Mouse (Mus musculus): ENCODE measurements around the gene Stard8. TPM values are rescaled to one million over a fixed set of nuclear protein-coding genes. Genes with fewer than 3 reads are reported as not detected.

Gene Stard8
- polyA plus RNA-seq, 1 experiment from 2014 or later: 7.9 TPM

GRCm38 (mm10) chrX:99010581-99010980 is 7.5 kb downstream of the Stard8 start:
- 79% methylated on average over 5 of the region's 5 CpGs for WGBS (ENCODE audit: insufficient replicate concordance)
- no peaks in the 10 kb centered on the region for H3K36me3 ChIP-seq (ENCODE audit: control insufficient read depth, insufficient read depth, low read length)
- H3K27ac ChIP-seq (ENCODE audit: low read depth, low read length): no peak overlapping the region
- no peak overlapping the region for H3K9ac ChIP-seq (ENCODE audit: low read depth, low read length)
- no peak overlapping the region for H3K4me3 ChIP-seq (ENCODE audit: low read depth, low read length)
- ATAC-seq (replicated peaks; ENCODE audit: insufficient number of reproducible peaks, low FRiP score, low TSS enrichment): no peak
- H3K9me3 ChIP-seq (replicated peaks; ENCODE audit: control insufficient read depth, low read length): no peaks in the 10 kb centered on the region
- H3K27me3 ChIP-seq (ENCODE audit: control insufficient read depth, insufficient read depth, low read length): no peaks in the 10 kb centered on the region; the same call in 1 of the 2 replicates
- H3K4me1 ChIP-seq (ENCODE audit: control insufficient read depth, insufficient read depth, low read length): no peaks in the 10 kb centered on the region
- H3K4me2 ChIP-seq: no peak overlapping the region

- H3K4me1 ChIP-seq (ENCODE audit: control insufficient read depth, insufficient read depth, low read length): no peaks in the 10 kb centered on the region
- no peaks in the 10 kb centered on the region for H3K9me3 ChIP-seq (replicated peaks; ENCODE audit: control insufficient read depth, low read length)
- 39% methylated on average over 3 of the region's 3 CpGs for WGBS (ENCODE audit: insufficient replicate concordance)
- H3K27ac ChIP-seq (ENCODE audit: low read depth, low read length): no peak overlapping the region
- H3K4me2 ChIP-seq: no peak overlapping the region
- ATAC-seq (replicated peaks; ENCODE audit: insufficient number of reproducible peaks, low FRiP score, low TSS enrichment): no peak
- H3K27me3 ChIP-seq (ENCODE audit: control insufficient read depth, insufficient read depth, low read length): no peaks in the 10 kb centered on the region; the same call in 1 of the 2 replicates
- no peak overlapping the region for H3K9ac ChIP-seq (ENCODE audit: low read depth, low read length)
- H3K4me3 ChIP-seq (ENCODE audit: low read depth, low read length): no peak overlapping the region
- no peaks in the 10 kb centered on the region for H3K36me3 ChIP-seq (ENCODE audit: control insufficient read depth, insufficient read depth, low read length)
These were observed 8.2 kb downstream of the Stard8 start for GRCm38 (mm10) chrX:99011281-99011680.

- Histone ChIP-seq H3K27ac (ENCODE audit: low read depth, low read length) (no peak overlapping the region), H3K36me3 (ENCODE audit: control insufficient read depth, insufficient read depth, low read length) (no peaks in the 10 kb centered on the region), H3K4me2 (no peak overlapping the region), H3K27me3 (ENCODE audit: control insufficient read depth, insufficient read depth, low read length) (no peaks in the 10 kb centered on the region; the same call in 1 of the 2 replicates), H3K4me1 (ENCODE audit: control insufficient read depth, insufficient read depth, low read length) (0 out of 2 replicates have a peak, but pooled peaks cover 2% of the 10 kb centered on the region), H3K9ac (ENCODE audit: low read depth, low read length) (no peak overlapping the region), H3K9me3 (replicated peaks; ENCODE audit: control insufficient read depth, low read length) (no peaks in the 10 kb centered on the region), H3K4me3 (ENCODE audit: low read depth, low read length) (no peak overlapping the region)
- WGBS (ENCODE audit: insufficient replicate concordance): 50% methylated on average over 3 of the region's 3 CpGs
- no peak for ATAC-seq (replicated peaks; ENCODE audit: insufficient number of reproducible peaks, low FRiP score, low TSS enrichment)
These were observed 9.4 kb downstream of the Stard8 start for GRCm38 (mm10) chrX:99012486-99012885.

- Histone ChIP-seq H3K9ac (ENCODE audit: low read depth, low read length) (no peak overlapping the region), H3K4me1 (ENCODE audit: control insufficient read depth, insufficient read depth, low read length) (0 out of 2 replicates have a peak, but pooled peaks cover 2% of the 10 kb centered on the region), H3K9me3 (replicated peaks; ENCODE audit: control insufficient read depth, low read length) (no peaks in the 10 kb centered on the region), H3K36me3 (ENCODE audit: control insufficient read depth, insufficient read depth, low read length) (no peaks in the 10 kb centered on the region), H3K4me2 (no peak overlapping the region), H3K27ac (ENCODE audit: low read depth, low read length) (no peak overlapping the region), H3K4me3 (ENCODE audit: low read depth, low read length) (no peak overlapping the region), H3K27me3 (ENCODE audit: control insufficient read depth, insufficient read depth, low read length) (peaks cover 2% of the 10 kb centered on the region; the same call in 1 of the 2 replicates)
- no peak for ATAC-seq (replicated peaks; ENCODE audit: insufficient number of reproducible peaks, low FRiP score, low TSS enrichment)
- 59% methylated on average over 2 of the region's 2 CpGs for WGBS (ENCODE audit: insufficient replicate concordance)
These were observed 12.7 kb downstream of the Stard8 start for GRCm38 (mm10) chrX:99015705-99016104.

GRCm38 (mm10) chrX:99016987-99017386 is 13.9 kb downstream of the Stard8 start:
- no peak overlapping the region for H3K4me2 ChIP-seq
- no peaks in the 10 kb centered on the region for H3K36me3 ChIP-seq (ENCODE audit: control insufficient read depth, insufficient read depth, low read length)
- 0 out of 2 replicates have a peak, but pooled peaks cover 2% of the 10 kb centered on the region for H3K4me1 ChIP-seq (ENCODE audit: control insufficient read depth, insufficient read depth, low read length)
- ATAC-seq (replicated peaks; ENCODE audit: insufficient number of reproducible peaks, low FRiP score, low TSS enrichment): no peak
- no peak overlapping the region for H3K4me3 ChIP-seq (ENCODE audit: low read depth, low read length)
- peaks cover 2% of the 10 kb centered on the region; the same call in 1 of the 2 replicates for H3K27me3 ChIP-seq (ENCODE audit: control insufficient read depth, insufficient read depth, low read length)
- no peaks in the 10 kb centered on the region for H3K9me3 ChIP-seq (replicated peaks; ENCODE audit: control insufficient read depth, low read length)
- WGBS (ENCODE audit: insufficient replicate concordance): 50% methylated on average over 8 of the region's 8 CpGs
- no peak overlapping the region for H3K9ac ChIP-seq (ENCODE audit: low read depth, low read length)
- H3K27ac ChIP-seq (ENCODE audit: low read depth, low read length): no peak overlapping the region

GRCm38 (mm10) chrX:99017874-99018273 is 14.8 kb downstream of the Stard8 start:
- WGBS (ENCODE audit: insufficient replicate concordance): 76% methylated on average over 6 of the region's 6 CpGs
- H3K27ac ChIP-seq (ENCODE audit: low read depth, low read length): no peak overlapping the region

GRCm38 (mm10) chrX:99019303-99019702 is 16.3 kb downstream of the Stard8 start:
- Histone ChIP-seq H3K27ac (ENCODE audit: low read depth, low read length) (no peak overlapping the region), H3K9ac (ENCODE audit: low read depth, low read length) (no peak overlapping the region), H3K36me3 (ENCODE audit: control insufficient read depth, insufficient read depth, low read length) (no peaks in the 10 kb centered on the region), H3K4me2 (no peak overlapping the region), H3K4me1 (ENCODE audit: control insufficient read depth, insufficient read depth, low read length) (peaks cover 2% of the 10 kb centered on the region; the same call in 1 of the 2 replicates), H3K4me3 (ENCODE audit: low read depth, low read length) (no peak overlapping the region), H3K9me3 (replicated peaks; ENCODE audit: control insufficient read depth, low read length) (no peaks in the 10 kb centered on the region), H3K27me3 (ENCODE audit: control insufficient read depth, insufficient read depth, low read length) (peaks cover 2% of the 10 kb centered on the region; the same call in 1 of the 2 replicates)
- no peak for ATAC-seq (replicated peaks; ENCODE audit: insufficient number of reproducible peaks, low FRiP score, low TSS enrichment)
- WGBS (ENCODE audit: insufficient replicate concordance): 72% methylated on average over 4 of the region's 4 CpGs

More at GRCm38 (mm10) chrX:99017874-99018273, 14.8 kb downstream of the Stard8 start:
- H3K9me3 ChIP-seq (replicated peaks; ENCODE audit: control insufficient read depth, low read length): no peaks in the 10 kb centered on the region
- no peak for ATAC-seq (replicated peaks; ENCODE audit: insufficient number of reproducible peaks, low FRiP score, low TSS enrichment)
- peaks cover 2% of the 10 kb centered on the region; the same call in 1 of the 2 replicates for H3K27me3 ChIP-seq (ENCODE audit: control insufficient read depth, insufficient read depth, low read length)
- H3K36me3 ChIP-seq (ENCODE audit: control insufficient read depth, insufficient read depth, low read length): no peaks in the 10 kb centered on the region
- 0 out of 2 replicates have a peak, but pooled peaks cover 2% of the 10 kb centered on the region for H3K4me1 ChIP-seq (ENCODE audit: control insufficient read depth, insufficient read depth, low read length)
- H3K4me2 ChIP-seq: no peak overlapping the region
- no peak overlapping the region for H3K4me3 ChIP-seq (ENCODE audit: low read depth, low read length)
- H3K9ac ChIP-seq (ENCODE audit: low read depth, low read length): no peak overlapping the region

- H3K4me3 ChIP-seq (ENCODE audit: low read depth, low read length): no peak overlapping the region
- no peaks in the 10 kb centered on the region for H3K36me3 ChIP-seq (ENCODE audit: control insufficient read depth, insufficient read depth, low read length)
- no peak overlapping the region for H3K4me2 ChIP-seq
- H3K9ac ChIP-seq (ENCODE audit: low read depth, low read length): no peak overlapping the region
- peaks cover 5% of the 10 kb centered on the region for H3K27me3 ChIP-seq (ENCODE audit: control insufficient read depth, insufficient read depth, low read length)
- peaks cover 2% of the 10 kb centered on the region; the same call in 1 of the 2 replicates for H3K4me1 ChIP-seq (ENCODE audit: control insufficient read depth, insufficient read depth, low read length)
- H3K9me3 ChIP-seq (replicated peaks; ENCODE audit: control insufficient read depth, low read length): no peaks in the 10 kb centered on the region
- WGBS (ENCODE audit: insufficient replicate concordance): 49% methylated on average over 4 of the region's 4 CpGs
- ATAC-seq (replicated peaks; ENCODE audit: insufficient number of reproducible peaks, low FRiP score, low TSS enrichment): no peak
- no peak overlapping the region for H3K27ac ChIP-seq (ENCODE audit: low read depth, low read length)
These were observed 17.2 kb downstream of the Stard8 start for GRCm38 (mm10) chrX:99020215-99020614.

GRCm38 (mm10) chrX:99021593-99021992 is 18.5 kb downstream of the Stard8 start:
- H3K36me3 ChIP-seq (ENCODE audit: control insufficient read depth, insufficient read depth, low read length): no peaks in the 10 kb centered on the region
- no peaks in the 10 kb centered on the region for H3K9me3 ChIP-seq (replicated peaks; ENCODE audit: control insufficient read depth, low read length)
- H3K27ac ChIP-seq (ENCODE audit: low read depth, low read length): no peak overlapping the region
- H3K4me2 ChIP-seq: no peak overlapping the region
- peaks cover 2% of the 10 kb centered on the region; the same call in 1 of the 2 replicates for H3K4me1 ChIP-seq (ENCODE audit: control insufficient read depth, insufficient read depth, low read length)
- no peak overlapping the region for H3K9ac ChIP-seq (ENCODE audit: low read depth, low read length)
- WGBS (ENCODE audit: insufficient replicate concordance): 51% methylated on average over 2 of the region's 2 CpGs
- H3K4me3 ChIP-seq (ENCODE audit: low read depth, low read length): no peak overlapping the region
- H3K27me3 ChIP-seq (ENCODE audit: control insufficient read depth, insufficient read depth, low read length): peaks cover 5% of the 10 kb centered on the region
- no peak for ATAC-seq (replicated peaks; ENCODE audit: insufficient number of reproducible peaks, low FRiP score, low TSS enrichment)
